Mouse (Mus musculus): ENCODE results near the gene Cox17.

- TF ChIP-seq GATA1 (IDR thresholded peaks at IDR 0.05; ENCODE audit: low read length), result no peak
- no peak for TF ChIP-seq TAL1 (IDR thresholded peaks at IDR 0.05; ENCODE audit: low read length)
These were observed 38.6 kb upstream of the Cox17 start for GRCm38 (mm10) chr16:38308195-38308594.
